Mouse (Mus musculus): ENCODE data around the gene Myo9b. TPM values are rescaled to one million over a fixed set of nuclear protein-coding genes. Genes with fewer than 3 reads are reported as not detected.
"Not testable (repeated sequence)": the region's sequence is repeated elsewhere in the genome, so short reads cannot be mapped to it uniquely, and the experiment has no call there.

The Myo9b gene
- total RNA-seq, 1 experiment = 36.1 TPM

DNA sequence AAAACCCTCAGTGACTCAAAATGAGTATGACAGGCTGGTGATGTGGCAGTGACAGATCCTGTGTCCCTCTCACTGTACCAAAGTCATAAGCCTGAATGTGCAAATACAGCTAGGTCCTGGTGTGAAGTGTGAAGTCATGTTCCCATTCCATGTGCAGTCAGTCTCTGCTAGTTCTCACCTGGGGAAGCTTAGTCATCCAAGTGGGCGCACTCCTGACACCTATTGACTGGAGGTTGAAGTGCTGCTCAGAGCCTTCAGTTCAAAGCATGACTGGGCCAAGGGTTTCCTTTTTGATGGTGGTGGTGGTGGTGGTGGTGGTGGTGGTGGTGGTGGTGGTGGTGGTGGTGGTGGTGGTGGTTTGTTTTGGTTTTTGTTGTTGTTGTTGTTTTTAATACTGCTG lies 52.3 kb downstream of the Myo9b start:
- TF ChIP-seq CHD2 (IDR thresholded peaks at IDR 0.05; ENCODE audit: low read depth, low read length) (no peak), ZC3H11A (IDR thresholded peaks at IDR 0.05; ENCODE audit: borderline replicate concordance, low read depth, low read length) (no peak), HCFC1 (IDR thresholded peaks at IDR 0.05; ENCODE audit: borderline replicate concordance, insufficient read depth, low read length) (no peak), MAFK (IDR thresholded peaks at IDR 0.05; ENCODE audit: insufficient read depth, low read depth, low read length) (peak; percentile 73)

DNA sequence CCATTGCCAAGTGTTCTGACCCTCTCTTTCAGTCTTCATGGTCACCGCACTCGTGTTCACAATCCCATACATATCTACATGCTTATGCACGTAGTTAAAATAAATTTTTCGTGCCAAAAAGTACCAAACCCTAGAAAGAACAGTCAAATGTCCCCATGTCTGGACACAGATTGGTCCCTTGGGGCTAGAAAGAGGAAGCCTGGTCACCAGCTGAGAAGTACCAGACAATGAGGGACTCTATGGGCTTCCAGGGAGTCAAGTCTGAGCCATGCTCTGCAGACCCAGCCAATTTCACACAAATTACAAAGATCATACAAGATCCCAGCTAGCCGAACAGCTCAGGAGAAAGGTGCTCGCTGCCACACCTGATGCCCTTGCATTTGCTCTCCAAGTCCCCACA lies 65.3 kb downstream of the Myo9b start:
- H3K4me3 ChIP-seq (ENCODE audit: insufficient read depth in 1 of 2, low read depth in 1 of 2, low read length in 2 of 2, poor library complexity in 1 of 2, severe bottlenecking in 1 of 2); in situ Hi-C loops (cut with MboI; ENCODE audit: low sequenced_read_pairs in 2 of 2, unreplicated experiment in 2 of 2); H3K9me3 ChIP-seq (ENCODE audit: control insufficient read depth, insufficient read depth, low read depth, low read length); H3K27ac ChIP-seq (ENCODE audit: insufficient read depth, low read depth, low read length, poor library complexity, severe bottlenecking); DNase-seq (ENCODE audit: low read depth, low spot score); H3K4me1 ChIP-seq (ENCODE audit: control insufficient read depth in 2 of 2, insufficient read depth in 2 of 2, low read length in 2 of 2, poor library complexity in 1 of 2); H3K9ac ChIP-seq (ENCODE audit: insufficient read depth, low read depth, low read length, poor library complexity, severe bottlenecking): not testable (repeated sequence)
- peaks cover 14% of the 10 kb centered on the region; the same call in 1 of the 2 replicates for H3K36me3 ChIP-seq (ENCODE audit: control insufficient read depth, insufficient read depth, low read length, poor library complexity, severe bottlenecking)

More for the DNA sequence above, 52.3 kb downstream of the Myo9b start:
- Histone ChIP-seq H3K4me1 (ENCODE audit: control insufficient read depth in 2 of 2, insufficient read depth in 2 of 2, low read length in 2 of 2, poor library complexity in 1 of 2) (no peaks in the 10 kb centered on the region), H3K27ac (ENCODE audit: insufficient read depth, low read depth, low read length, poor library complexity, severe bottlenecking) (no peak overlapping the region), H3K9ac (ENCODE audit: insufficient read depth, low read depth, low read length, poor library complexity, severe bottlenecking) (no peak overlapping the region), H3K36me3 (ENCODE audit: control insufficient read depth, insufficient read depth, low read length, poor library complexity, severe bottlenecking) (peaks cover 16% of the 10 kb centered on the region; the same call in 1 of the 2 replicates), H3K4me3 (ENCODE audit: insufficient read depth in 1 of 2, low read depth in 1 of 2, low read length in 2 of 2, poor library complexity in 1 of 2, severe bottlenecking in 1 of 2) (no peak overlapping the region), H3K9me3 (ENCODE audit: control insufficient read depth, insufficient read depth, low read depth, low read length) (no peaks in the 10 kb centered on the region)
- no peak for DNase-seq (ENCODE audit: low read depth, low spot score)
- in situ Hi-C loops (cut with MboI; ENCODE audit: low sequenced_read_pairs in 2 of 2, unreplicated experiment in 2 of 2) = no loop called here

- no peaks in the 10 kb centered on the region for H3K9me3 ChIP-seq (ENCODE audit: control insufficient read depth, insufficient read depth, low read depth, low read length)
- peak; percentile 29 for DNase-seq (ENCODE audit: low read depth, low spot score)
- no peak for TF ChIP-seq ZNF384 (IDR thresholded peaks at IDR 0.05; ENCODE audit: low read depth, low read length)
- TF ChIP-seq ZC3H11A (IDR thresholded peaks at IDR 0.05; ENCODE audit: borderline replicate concordance, low read depth, low read length) = no peak
- TF ChIP-seq CHD2 (IDR thresholded peaks at IDR 0.05; ENCODE audit: low read depth, low read length) = no peak
- TF ChIP-seq HCFC1 (IDR thresholded peaks at IDR 0.05; ENCODE audit: borderline replicate concordance, insufficient read depth, low read length) = no peak
- TF ChIP-seq MAFK (IDR thresholded peaks at IDR 0.05; ENCODE audit: insufficient read depth, low read depth, low read length) = no peak
- H3K9ac ChIP-seq (ENCODE audit: insufficient read depth, low read depth, low read length, poor library complexity, severe bottlenecking) = no peak overlapping the region
- H3K36me3 ChIP-seq (ENCODE audit: control insufficient read depth, insufficient read depth, low read length, poor library complexity, severe bottlenecking) = peaks cover 21% of the 10 kb centered on the region; the same call in 1 of the 2 replicates
- H3K4me3 ChIP-seq (ENCODE audit: insufficient read depth in 1 of 2, low read depth in 1 of 2, low read length in 2 of 2, poor library complexity in 1 of 2, severe bottlenecking in 1 of 2) = no peak overlapping the region
- H3K4me1 ChIP-seq (ENCODE audit: control insufficient read depth in 2 of 2, insufficient read depth in 2 of 2, low read length in 2 of 2, poor library complexity in 1 of 2) = no peaks in the 10 kb centered on the region
- in situ Hi-C loops (cut with MboI; ENCODE audit: low sequenced_read_pairs in 2 of 2, unreplicated experiment in 2 of 2) = no loop called here
- H3K27ac ChIP-seq (ENCODE audit: insufficient read depth, low read depth, low read length, poor library complexity, severe bottlenecking) = no peak overlapping the region
These were observed 68.1 kb downstream of the Myo9b start for GRCm38 (mm10) chr8:71340625-71341024.

- in situ Hi-C loops (cut with MboI; ENCODE audit: low sequenced_read_pairs in 2 of 2, unreplicated experiment in 2 of 2) = no loop called here
- no peak overlapping the region for H3K4me3 ChIP-seq (ENCODE audit: insufficient read depth in 1 of 2, low read depth in 1 of 2, low read length in 2 of 2, poor library complexity in 1 of 2, severe bottlenecking in 1 of 2)
- TF ChIP-seq CHD2 (IDR thresholded peaks at IDR 0.05; ENCODE audit: low read depth, low read length) (no peak), ZC3H11A (IDR thresholded peaks at IDR 0.05; ENCODE audit: borderline replicate concordance, low read depth, low read length) (no peak), MAFK (IDR thresholded peaks at IDR 0.05; ENCODE audit: insufficient read depth, low read depth, low read length) (no peak), HCFC1 (IDR thresholded peaks at IDR 0.05; ENCODE audit: borderline replicate concordance, insufficient read depth, low read length) (no peak), ZNF384 (IDR thresholded peaks at IDR 0.05; ENCODE audit: low read depth, low read length) (no peak)
- no peak overlapping the region for H3K9ac ChIP-seq (ENCODE audit: insufficient read depth, low read depth, low read length, poor library complexity, severe bottlenecking)
- H3K36me3 ChIP-seq (ENCODE audit: control insufficient read depth, insufficient read depth, low read length, poor library complexity, severe bottlenecking) = peaks cover 59% of the 10 kb centered on the region
- no peak for DNase-seq (ENCODE audit: low read depth, low spot score)
- H3K27ac ChIP-seq (ENCODE audit: insufficient read depth, low read depth, low read length, poor library complexity, severe bottlenecking) = no peak overlapping the region
- no peaks in the 10 kb centered on the region for H3K9me3 ChIP-seq (ENCODE audit: control insufficient read depth, insufficient read depth, low read depth, low read length)
- H3K4me1 ChIP-seq (ENCODE audit: control insufficient read depth in 2 of 2, insufficient read depth in 2 of 2, low read length in 2 of 2, poor library complexity in 1 of 2) = no peaks in the 10 kb centered on the region
These were observed 74.1 kb downstream of the Myo9b start for GRCm38 (mm10) chr8:71346581-71346980.

DNA sequence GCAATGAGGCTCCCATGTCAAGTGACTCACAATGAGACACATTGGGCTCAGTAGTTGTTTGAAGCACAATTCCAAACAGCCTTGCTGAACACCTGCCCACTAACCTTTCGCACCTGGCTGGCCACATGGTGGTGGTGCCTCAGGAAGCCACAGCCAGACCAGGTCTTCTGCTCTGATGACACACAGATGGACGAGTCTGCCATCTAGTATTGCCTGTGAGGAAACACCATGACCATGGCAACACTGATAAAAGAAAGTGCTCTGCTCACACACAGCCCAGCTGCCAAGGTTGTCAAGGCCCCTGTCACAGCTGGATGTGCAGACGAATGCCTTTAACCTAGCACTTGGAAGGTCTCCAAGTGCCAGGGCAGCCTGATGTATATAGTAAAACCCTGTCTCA lies 78.6 kb downstream of the Myo9b start:
- Histone ChIP-seq H3K4me3 (ENCODE audit: insufficient read depth in 1 of 2, low read depth in 1 of 2, low read length in 2 of 2, poor library complexity in 1 of 2, severe bottlenecking in 1 of 2) (no peak overlapping the region), H3K9ac (ENCODE audit: insufficient read depth, low read depth, low read length, poor library complexity, severe bottlenecking) (no peak overlapping the region), H3K27ac (ENCODE audit: insufficient read depth, low read depth, low read length, poor library complexity, severe bottlenecking) (no peak overlapping the region), H3K9me3 (ENCODE audit: control insufficient read depth, insufficient read depth, low read depth, low read length) (no peaks in the 10 kb centered on the region), H3K4me1 (ENCODE audit: control insufficient read depth in 2 of 2, insufficient read depth in 2 of 2, low read length in 2 of 2, poor library complexity in 1 of 2) (no peaks in the 10 kb centered on the region), H3K36me3 (ENCODE audit: control insufficient read depth, insufficient read depth, low read length, poor library complexity, severe bottlenecking) (peaks cover 75% of the 10 kb centered on the region)
- DNase-seq (ENCODE audit: low read depth, low spot score) = no peak
- TF ChIP-seq ZNF384 (IDR thresholded peaks at IDR 0.05; ENCODE audit: low read depth, low read length) (no peak), ZC3H11A (IDR thresholded peaks at IDR 0.05; ENCODE audit: borderline replicate concordance, low read depth, low read length) (no peak), MAFK (IDR thresholded peaks at IDR 0.05; ENCODE audit: insufficient read depth, low read depth, low read length) (no peak), HCFC1 (IDR thresholded peaks at IDR 0.05; ENCODE audit: borderline replicate concordance, insufficient read depth, low read length) (no peak), CHD2 (IDR thresholded peaks at IDR 0.05; ENCODE audit: low read depth, low read length) (no peak)
- in situ Hi-C loops (cut with MboI; ENCODE audit: low sequenced_read_pairs in 2 of 2, unreplicated experiment in 2 of 2) = no loop called here
